Mouse (Mus musculus) Patski (cell line): ENCODE data around the gene Ston1. TPM values are rescaled to one million over a fixed set of nuclear protein-coding genes. Genes with fewer than 3 reads are reported as not detected.
A peak's percentile ranks its signal among the peaks of the same experiment; 100 is the strongest.

Source experiments
- ATAC-seq: fragments of 100-300 bp; one replicate; pipeline ENCODE4 v1.8.0; 2021
- CTCF ChIA-PET: fragments of 350-600 bp; sonication (Branson Sonifier 250); formaldehyde crosslinking; loops from one replicate; lab custom pipeline; 2022; ENCODE audit warnings: inconsistent platforms; lab: Charles Lee
- POLR2A ChIA-PET: fragments of 350-600 bp; sonication (Branson Sonifier 250); formaldehyde crosslinking; loops from one replicate; lab custom pipeline; 2022; ENCODE audit warnings: antibody characterized with exemption, inconsistent platforms; lab: Charles Lee
- DNase-seq: peaks from one replicate; pipeline ENCODE4 v3.0.0-alpha.2; 2011; ENCODE audit warnings: low read depth, low spot score
- H3K27me3 ChIP-seq: fragments of 371-371 bp; one replicate; pipeline ENCODE4 v1.5.1; 2021
- CTCF ChIP-seq: fragments of 100-300 bp; IDR thresholded peaks from one replicate; pipeline ENCODE4 v1.5.1; 2021
- in situ Hi-C: fragments of 300-500 bp; cut with MboI; formaldehyde crosslinking; loops from 3 replicates; pipeline ENCODE4 v1.11.1; 2018; ENCODE audit warnings: low pct_unique_long_range_greater_than_20kb, mixed read lengths
- polyA plus RNA-seq: library from polyadenylated mRNA; unstranded; gene quantifications from one replicate; pipeline ENCODE4 v1.2.3, GENCODE M21; 2021

Gene Ston1
- polyA plus RNA-seq, 1 experiment from 2014 or later = 62.0 TPM

DNA sequence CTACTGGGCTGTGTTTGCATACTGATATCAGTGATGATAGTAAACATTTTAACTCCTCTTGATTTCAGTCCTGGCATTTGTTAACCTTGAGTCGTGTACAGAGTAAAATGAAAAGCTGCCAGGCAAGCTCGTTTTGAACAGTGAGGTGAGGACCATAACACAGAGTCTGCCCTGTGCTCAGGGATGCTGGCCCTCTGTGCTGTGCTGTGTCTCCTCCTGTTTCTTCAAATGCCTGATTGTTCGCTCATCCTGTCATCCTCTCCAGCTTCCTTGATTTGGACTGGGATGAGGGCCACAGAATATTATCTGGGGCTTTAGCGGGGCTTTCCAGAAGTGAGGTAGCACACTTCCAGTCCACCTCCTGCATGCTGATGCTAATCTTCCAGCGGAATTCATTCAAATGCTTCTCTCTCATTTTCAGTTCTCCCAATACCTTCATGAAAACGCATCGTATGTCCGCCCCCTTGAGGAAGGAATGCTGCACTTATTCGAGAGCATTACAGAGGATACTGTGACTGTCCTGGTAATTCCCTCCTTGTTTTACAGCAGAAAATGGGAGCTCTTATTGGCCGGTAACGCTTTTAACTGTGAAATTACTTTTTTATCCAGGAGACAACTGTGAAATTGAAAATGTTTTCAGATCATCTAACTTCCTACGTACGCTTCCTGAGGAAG lies 39.2 kb upstream of the Ston1 start:
- ChIA-PET CTCF (interaction anchor here (0.6 to 2.7 kb wide), 19 partner anchors 9 to 302 kb away, joined by 3 to 16 read pairs (median 4); partner anchors contain the start of gene Ppp1r21), POLR2A (no interaction called here)
- DNase-seq (peak; percentile 42), ATAC-seq (peak; percentile 93)
- in situ Hi-C loops = no loop called here
- peak; percentile 78 for TF ChIP-seq CTCF
- no peaks in the 10 kb centered on the region for H3K27me3 ChIP-seq

DNA sequence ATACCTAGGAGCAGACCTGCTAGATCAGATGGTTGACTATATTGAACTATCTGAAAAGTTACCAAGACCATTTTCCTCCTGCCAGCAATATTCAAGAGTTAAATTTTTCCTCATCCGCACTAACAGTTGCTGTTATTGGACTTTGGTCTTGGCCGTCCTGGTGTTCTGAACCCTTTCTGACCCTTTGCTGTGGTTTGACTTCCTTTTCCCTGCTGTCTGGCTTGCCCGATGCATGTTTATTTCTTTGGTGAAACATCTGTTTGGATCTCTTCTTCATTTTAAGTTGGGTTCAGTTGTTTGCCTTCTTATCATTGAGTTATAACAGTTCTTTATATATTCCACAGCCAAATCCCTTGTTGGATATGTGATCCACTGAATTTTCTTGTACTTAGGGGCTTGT lies 33.9 kb upstream of the Ston1 start:
- ChIA-PET POLR2A (no interaction called here), CTCF (interaction anchor here (1.3 to 3.4 kb wide), 3 partner anchors 16 to 33 kb away, joined by 4 to 10 read pairs (median 7); no protein-coding TSS in a partner anchor)
- ATAC-seq (no peak), DNase-seq (no peak)
- in situ Hi-C loops = no loop called here
- no peaks in the 10 kb centered on the region for H3K27me3 ChIP-seq
- no peak for TF ChIP-seq CTCF

DNA sequence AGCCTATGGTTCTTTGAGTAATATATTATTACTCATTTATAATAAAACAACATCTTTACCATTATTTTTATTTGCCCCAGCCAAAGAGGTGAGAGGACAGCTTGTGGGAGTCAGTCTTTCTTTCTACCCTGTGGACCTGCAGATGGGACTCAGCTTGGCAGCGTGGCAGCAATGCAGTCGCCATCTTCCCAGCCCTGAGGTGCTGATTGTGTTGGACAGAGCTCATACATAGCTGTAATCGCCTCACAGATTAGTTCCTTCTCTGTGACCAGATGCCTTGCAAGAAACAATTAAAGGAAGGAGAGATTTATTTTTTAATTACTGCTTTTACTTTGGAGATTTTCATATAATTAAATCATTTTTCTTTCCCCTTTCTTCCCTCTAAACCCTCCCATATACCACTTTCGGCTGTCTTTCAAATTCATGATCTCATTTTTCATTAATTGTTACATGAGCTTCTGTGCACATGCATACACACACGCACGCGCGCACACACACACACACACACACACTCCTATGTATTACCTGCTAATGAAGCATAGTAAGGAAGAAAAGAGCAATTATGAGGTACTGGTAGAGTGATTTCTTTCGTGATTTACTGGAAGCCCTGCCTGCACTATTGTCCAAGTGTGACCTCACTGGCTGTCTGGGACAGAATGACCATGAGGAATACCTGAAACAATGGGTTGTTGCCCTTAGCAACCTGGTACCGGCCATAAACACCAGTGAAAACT lies 27.5 kb upstream of the Ston1 start:
- ChIA-PET CTCF (interaction anchor here (2.1 kb wide), 1 partner anchor 11 kb away, joined by 10 read pairs; no protein-coding TSS in a partner anchor), POLR2A (no interaction called here)
- TF ChIP-seq CTCF = no peak
- in situ Hi-C loops = no loop called here
- H3K27me3 ChIP-seq = no peaks in the 10 kb centered on the region
- no peak for DNase-seq
- ATAC-seq = no peak

DNA sequence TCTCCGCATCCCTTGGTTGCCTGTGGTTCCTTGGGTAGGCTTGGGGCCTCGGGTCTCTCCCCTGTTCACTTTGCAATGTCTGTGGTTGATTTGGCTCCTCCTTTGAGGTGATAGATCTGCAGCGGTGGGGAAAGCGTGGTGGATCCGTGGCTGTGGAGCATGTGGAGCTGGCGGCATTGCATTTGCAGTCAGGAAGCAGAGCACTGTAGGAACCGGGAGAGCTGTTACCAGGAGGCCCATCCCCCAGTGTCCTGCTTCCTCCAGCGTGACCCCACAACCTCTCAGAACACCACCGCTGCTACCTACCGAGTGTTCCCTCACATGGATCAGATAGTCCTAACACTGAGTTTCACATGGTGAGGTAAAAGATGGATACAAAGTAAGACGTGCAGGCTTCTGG lies 26.7 kb upstream of the Ston1 start:
- DNase-seq = no peak
- POLR2A ChIA-PET = no interaction called here
- no peak for ATAC-seq
- no peaks in the 10 kb centered on the region for H3K27me3 ChIP-seq
- no peak for TF ChIP-seq CTCF
- CTCF ChIA-PET = interaction anchor here (2.1 kb wide), 1 partner anchor 12 kb away, joined by 10 read pairs; no protein-coding TSS in a partner anchor
- in situ Hi-C loops = no loop called here

DNA sequence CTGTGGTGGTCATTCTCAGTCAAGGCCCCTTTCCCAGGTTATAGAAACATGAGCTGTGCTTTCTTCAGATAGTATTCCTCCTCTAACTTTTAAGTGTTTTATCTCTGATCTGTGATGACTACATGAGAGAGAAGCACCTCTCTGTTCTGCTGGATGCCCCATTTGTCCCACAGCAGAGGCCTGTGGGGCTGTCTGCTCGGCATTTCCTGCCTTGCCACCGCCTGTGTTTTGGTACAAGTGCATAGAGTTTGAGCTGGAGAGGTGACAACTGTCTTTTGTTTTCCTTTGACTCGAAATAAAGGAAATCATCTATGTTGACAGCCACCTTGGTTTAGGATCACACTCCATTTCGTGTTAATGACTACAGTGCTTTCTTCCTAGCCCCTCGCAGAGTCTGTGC lies 22.7 kb upstream of the Ston1 start:
- ChIA-PET CTCF (interaction anchor here (1.5 kb wide), 1 partner anchor 13 kb away, joined by 3 read pairs; no protein-coding TSS in a partner anchor), POLR2A (no interaction called here)

DNA sequence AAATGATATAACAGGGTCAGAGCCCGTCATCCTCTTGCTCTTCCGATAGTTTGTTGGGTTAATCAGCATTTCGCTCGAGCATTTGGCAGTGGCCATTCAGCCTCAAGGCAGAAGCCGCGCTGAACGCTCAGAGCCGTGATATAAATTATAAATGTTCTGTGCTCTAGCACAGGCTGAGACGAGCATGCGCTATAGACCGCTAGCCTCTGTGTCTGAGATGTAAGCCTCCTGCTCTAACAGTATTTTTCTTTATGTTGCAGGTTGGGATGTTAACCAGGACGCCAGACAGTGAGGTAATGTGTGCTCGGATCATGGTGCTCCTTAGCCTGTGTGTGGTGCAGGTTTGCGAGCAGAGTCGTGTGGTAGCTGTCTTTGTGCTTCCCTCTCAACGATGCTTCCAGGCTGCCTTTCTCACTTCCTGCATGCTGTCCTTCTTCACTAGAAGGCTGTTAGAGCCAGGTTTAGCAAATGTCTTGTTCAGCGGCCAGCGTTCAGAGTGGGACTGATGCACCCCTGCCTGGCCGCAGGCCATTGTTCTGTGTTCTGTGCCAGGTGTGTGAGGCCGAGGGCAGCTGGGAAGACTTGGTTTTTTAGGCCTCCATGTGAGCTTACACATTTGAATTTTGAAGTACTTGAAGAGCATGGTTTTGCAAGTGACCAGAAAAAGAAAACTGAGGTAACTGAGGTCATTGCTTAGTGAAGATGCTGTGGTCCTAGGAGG lies 18.8 kb upstream of the Ston1 start:
- no peak for TF ChIP-seq CTCF
- no peak for ATAC-seq
- DNase-seq = no peak
- CTCF ChIA-PET = interaction anchor here (0.6 to 2.6 kb wide), 4 partner anchors 8 to 20 kb away, joined by 3 to 10 read pairs (median 3); no protein-coding TSS in a partner anchor
- H3K27me3 ChIP-seq = no peaks in the 10 kb centered on the region
- in situ Hi-C loops = no loop called here
- POLR2A ChIA-PET = no interaction called here

More for the DNA sequence above, 22.7 kb upstream of the Ston1 start:
- H3K27me3 ChIP-seq = no peaks in the 10 kb centered on the region
- ATAC-seq = no peak
- in situ Hi-C loops = no loop called here
- TF ChIP-seq CTCF = no peak
- no peak for DNase-seq

DNA sequence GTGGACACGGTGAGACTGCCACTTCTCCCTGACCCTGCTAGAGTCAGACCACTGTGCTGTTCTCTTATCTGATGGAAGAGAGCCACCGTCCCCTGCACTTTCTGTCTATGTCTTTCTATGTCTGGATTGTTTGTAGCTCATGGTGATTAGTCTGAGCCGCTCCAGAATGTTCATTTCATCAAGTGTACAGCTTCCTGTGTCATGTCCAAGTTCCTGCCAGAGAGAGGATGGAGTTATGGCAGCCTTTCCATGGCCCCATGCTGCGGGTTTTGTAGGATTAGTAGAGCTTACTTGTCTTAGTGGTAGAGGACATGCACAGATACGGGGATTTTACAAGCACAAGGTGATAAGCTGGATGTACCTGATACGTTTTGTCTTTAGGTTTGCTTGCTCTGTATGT lies 16.9 kb upstream of the Ston1 start:
- DNase-seq = no peak
- TF ChIP-seq CTCF = no peak
- no peaks in the 10 kb centered on the region for H3K27me3 ChIP-seq
- in situ Hi-C loops = no loop called here
- ChIA-PET POLR2A (no interaction called here), CTCF (interaction anchor here (0.8 to 2.6 kb wide), 4 partner anchors 12 to 23 kb away, joined by 3 to 10 read pairs (median 4); no protein-coding TSS in a partner anchor)
- no peak for ATAC-seq

DNA sequence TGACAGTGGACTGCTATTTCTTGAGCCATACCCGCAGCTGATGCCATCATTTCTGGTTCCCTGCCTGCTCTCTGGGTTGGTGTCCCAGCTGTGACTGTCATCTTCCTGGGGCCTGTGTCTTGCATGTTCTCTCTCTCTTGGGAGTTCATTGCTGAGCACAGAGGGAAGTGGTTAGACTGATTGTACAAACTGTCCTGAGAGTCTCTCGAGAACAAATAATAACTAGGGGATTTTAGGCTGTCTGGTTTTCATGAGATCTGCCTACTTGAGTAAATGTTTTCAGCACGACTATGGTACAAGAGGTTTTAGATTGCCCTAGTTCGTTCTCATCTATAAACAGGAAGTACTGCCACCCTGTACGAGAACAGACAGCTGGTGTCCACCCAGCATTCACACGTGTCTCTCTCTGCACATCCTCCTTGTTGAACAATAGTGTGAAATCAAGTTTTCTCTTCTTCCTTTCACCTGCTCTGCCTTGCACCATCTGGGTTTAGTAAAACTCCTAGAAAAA lies 15.9 kb upstream of the Ston1 start:
- in situ Hi-C loops = no loop called here
- no peak for TF ChIP-seq CTCF
- ATAC-seq (no peak), DNase-seq (no peak)
- H3K27me3 ChIP-seq = no peaks in the 10 kb centered on the region
- ChIA-PET POLR2A (no interaction called here), CTCF (interaction anchor here (1.1 to 1.3 kb wide), 2 partner anchors 11 to 24 kb away, joined by 3 to 4 read pairs; no protein-coding TSS in a partner anchor)

DNA sequence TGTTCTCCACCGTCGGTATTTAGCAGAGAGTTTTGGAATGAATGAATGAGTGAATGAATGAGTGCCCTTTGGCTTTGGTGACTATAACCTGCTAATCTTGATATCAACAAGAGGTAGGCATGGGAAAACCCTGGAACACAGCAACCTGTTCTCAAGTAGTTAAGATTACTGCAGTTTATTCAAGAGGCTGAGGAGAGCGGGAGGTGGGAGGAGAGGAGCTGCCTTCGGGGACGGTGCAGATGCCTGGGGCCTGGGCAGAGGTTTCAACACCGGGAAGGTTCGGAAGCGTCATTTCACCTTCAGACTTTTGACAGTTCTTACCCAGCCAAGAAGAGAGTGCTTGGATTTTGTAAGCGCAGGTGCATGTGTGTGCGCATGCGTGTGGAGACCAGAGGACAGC lies 14.5 kb upstream of the Ston1 start:
- ATAC-seq = no peak
- POLR2A ChIA-PET = no interaction called here

DNA sequence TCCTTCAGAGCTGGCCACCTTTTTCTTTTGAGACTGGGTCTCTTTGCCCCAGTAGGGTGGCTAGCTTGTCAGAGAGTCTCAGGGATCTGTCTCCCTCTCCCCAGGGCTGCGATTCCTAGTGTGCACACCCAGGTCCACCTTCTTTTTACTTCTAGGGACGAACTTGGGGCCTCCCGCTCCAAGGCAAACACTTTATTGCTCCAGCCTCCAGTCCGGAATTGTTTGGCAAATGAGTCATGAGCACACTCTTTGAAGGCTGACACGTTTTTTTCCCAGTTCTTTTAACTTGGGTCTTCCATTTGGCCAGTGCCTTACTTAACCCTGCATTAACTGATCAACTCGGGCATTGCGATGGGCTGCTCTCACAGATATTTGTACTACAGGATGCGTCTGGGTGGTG lies 14.1 kb upstream of the Ston1 start:
- ChIA-PET CTCF (interaction anchor here (1.1 kb wide), 1 partner anchor 25 kb away, joined by 3 read pairs; no protein-coding TSS in a partner anchor), POLR2A (no interaction called here)
- no peak for TF ChIP-seq CTCF
- ATAC-seq (no peak), DNase-seq (no peak)
- no peaks in the 10 kb centered on the region for H3K27me3 ChIP-seq
- in situ Hi-C loops = no loop called here

More for the DNA sequence above, 14.5 kb upstream of the Ston1 start:
- CTCF ChIA-PET = interaction anchor here (0.8 to 1.1 kb wide), 2 partner anchors 9 to 24 kb away, joined by 3 read pairs; no protein-coding TSS in a partner anchor
- no peak for DNase-seq
- in situ Hi-C loops = no loop called here
- TF ChIP-seq CTCF = no peak
- no peaks in the 10 kb centered on the region for H3K27me3 ChIP-seq
